Mouse (Mus musculus) kidney, embryonic 16.5 days (tissue): Measurements from ENCODE around the gene Gm11084. TPM values are rescaled to one million over a fixed set of nuclear protein-coding genes. Genes with fewer than 3 reads are reported as not detected.
A peak's percentile ranks its signal among the peaks of the same experiment; 100 is the strongest.
"Not testable (repeated sequence)": the region's sequence is repeated elsewhere in the genome, so short reads cannot be mapped to it uniquely, and the experiment has no call there.

Experiments used
- ATAC-seq: fragments of 200-750 bp; cut with Nextera tagmentation; 2 replicates; pipeline ENCODE4 v1.8.0; 2017; ENCODE audit warnings: moderate TSS enrichment; ENCODE audit not compliant: low FRiP score, low TSS enrichment
- H3K27ac ChIP-seq: fragments of 300-500 bp; sonication (generic); 2 replicates; pipeline ENCODE4 v1.5.1; 2014; ENCODE audit warnings: low read length
- H3K27me3 ChIP-seq: fragments of 300-500 bp; sonication (generic); 2 replicates; pipeline ENCODE4 v1.6.1; 2014; ENCODE audit warnings: low read length, control low read depth, mixed read lengths; ENCODE audit not compliant: insufficient read depth
- H3K36me3 ChIP-seq: fragments of 300-500 bp; sonication (generic); 2 replicates; pipeline ENCODE4 v1.6.1; 2014; ENCODE audit warnings: low read length, control low read depth, mixed read lengths; ENCODE audit not compliant: insufficient read depth
- H3K4me1 ChIP-seq: fragments of 300-500 bp; sonication (generic); 2 replicates; pipeline ENCODE4 v1.6.1; 2014; ENCODE audit warnings: low read length, control low read depth, mixed read lengths; ENCODE audit not compliant: insufficient read depth
- H3K4me2 ChIP-seq: fragments of 300-500 bp; sonication (generic); replicated peaks from 2 replicates; pipeline ENCODE4 v1.6.1; 2014; ENCODE audit warnings: low read depth, low read length
- H3K4me3 ChIP-seq: fragments of 300-500 bp; sonication (generic); 2 replicates; pipeline ENCODE4 v1.5.1; 2014; ENCODE audit warnings: mild to moderate bottlenecking, low read length
- H3K9ac ChIP-seq: fragments of 300-500 bp; sonication (generic); replicated peaks from 2 replicates; pipeline ENCODE4 v1.6.1; 2014; ENCODE audit warnings: low read length
- H3K9me3 ChIP-seq: fragments of 300-500 bp; sonication (generic); 2 replicates; pipeline ENCODE4 v1.6.1; 2016; ENCODE audit warnings: low read length, control low read depth
- WGBS: fragments of 180-500 bp; shearing (Covaris S2); extraction: QIAGEN DNeasy Blood & Tissue Kit; methylation state at CpG from one replicate; pipeline ENCODE4 v1.1.7; 2014; 5-methylcytosine and 5-hydroxymethylcytosine counted together
- polyA plus RNA-seq: library from polyadenylated mRNA; unstranded; fragments of >200 nt; fragmentation: Nextera tagmentation; extraction: Ambion mirVana; gene quantifications from 2 replicates; pipeline ENCODE4 v1.2.1, GENCODE M21; 2015

Gene Gm11084
- polyA plus RNA-seq, 1 experiment from 2014 or later: not detected

DNA sequence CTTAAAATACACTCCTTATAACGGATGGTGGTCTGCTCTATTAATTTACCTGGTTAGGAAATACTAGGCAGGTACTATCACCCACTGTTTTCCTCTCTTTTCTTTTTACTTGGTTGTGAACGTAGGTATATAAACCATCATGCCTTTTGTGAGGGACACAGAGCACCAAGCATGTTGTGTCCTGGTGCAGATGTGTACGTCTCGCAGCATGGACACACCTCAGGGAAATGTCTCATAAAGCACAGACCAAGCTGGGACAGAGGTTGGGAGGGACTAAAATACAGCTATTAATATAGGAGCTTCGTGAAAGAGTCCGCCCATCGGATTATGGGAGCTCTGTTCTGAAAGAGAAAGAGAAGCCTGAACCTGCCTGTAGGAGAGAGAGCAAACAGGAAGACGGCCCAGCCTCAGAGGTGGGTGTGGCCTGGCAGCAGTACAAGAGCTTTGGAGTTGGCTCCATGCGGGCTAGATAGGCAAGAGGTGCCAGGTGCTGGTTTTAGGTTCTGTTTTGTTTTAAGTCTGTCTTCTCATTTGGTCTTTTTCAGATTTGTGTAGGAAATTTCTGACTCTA is 10.4 kb upstream of the Gm11084 start:
- Histone ChIP-seq H3K9ac (no peak overlapping the region), H3K4me2 (no peak overlapping the region), H3K4me1 (peaks cover 9% of the 10 kb centered on the region), H3K27ac (no peak overlapping the region), H3K27me3 (no peaks in the 10 kb centered on the region), H3K9me3 (no peaks in the 10 kb centered on the region), H3K4me3 (no peak overlapping the region), H3K36me3 (no peaks in the 10 kb centered on the region)
- no peak for ATAC-seq
- 63% methylated on average over 9 of the region's 9 CpGs for WGBS

DNA sequence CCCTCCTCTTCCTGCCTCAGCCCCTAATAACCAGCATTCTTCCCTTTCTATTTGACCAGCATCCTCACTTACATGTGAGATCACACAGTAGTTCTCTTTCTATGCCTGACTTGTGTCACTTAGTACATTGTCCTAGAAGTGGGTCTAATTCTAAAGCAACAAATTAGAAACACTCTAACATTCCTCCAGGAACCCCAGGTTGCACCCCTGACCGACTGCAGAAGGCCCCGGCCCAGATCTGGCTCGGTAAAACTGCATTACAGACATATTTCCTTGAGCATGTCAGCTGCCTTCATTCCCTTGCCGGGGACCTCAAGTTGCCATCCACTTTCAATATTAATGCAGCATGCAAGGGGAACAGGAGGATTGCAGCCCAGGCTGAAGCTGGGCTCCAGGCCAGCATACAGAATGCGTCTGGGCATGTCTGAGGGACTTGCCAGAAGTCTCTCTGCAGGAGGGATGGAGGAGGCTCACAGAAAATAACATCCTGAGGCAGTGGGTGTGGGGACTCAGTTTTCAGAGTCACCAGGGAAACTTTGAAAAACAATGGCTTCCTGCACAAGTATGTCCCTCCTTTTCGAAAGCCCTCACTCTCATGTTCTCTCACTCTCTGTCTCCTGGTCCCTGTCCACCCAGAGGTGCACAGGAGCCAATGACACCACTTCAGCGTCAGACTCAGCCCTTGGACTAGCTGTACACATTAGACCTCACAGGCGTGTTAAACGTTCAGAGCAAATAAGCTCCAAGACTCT is 9.0 kb upstream of the Gm11084 start:
- peak; percentile 70; the same call in 1 of the 2 replicates for ATAC-seq
- 32% methylated on average over 9 of the region's 9 CpGs for WGBS

GRCm38 (mm10) chr2:72994165-72994564 is 7.6 kb upstream of the Gm11084 start:
- peaks cover 5% of the 10 kb centered on the region for H3K9me3 ChIP-seq
- H3K36me3 ChIP-seq: no peaks in the 10 kb centered on the region
- no peak overlapping the region for H3K9ac ChIP-seq
- H3K27ac ChIP-seq: no peak overlapping the region
- H3K4me1 ChIP-seq: peaks cover 9% of the 10 kb centered on the region
- H3K4me2 ChIP-seq: no peak overlapping the region
- ATAC-seq: no peak
- H3K27me3 ChIP-seq: no peaks in the 10 kb centered on the region
- H3K4me3 ChIP-seq: no peak overlapping the region
- WGBS: 85% methylated on average over 2 of the region's 2 CpGs

More for the DNA sequence above, 9.0 kb upstream of the Gm11084 start:
- Histone ChIP-seq H3K9ac (peak overlapping the region; percentile 22; the same call in 1 of the 2 replicates), H3K4me2 (no peak overlapping the region), H3K4me3 (no peak overlapping the region), H3K36me3 (no peaks in the 10 kb centered on the region), H3K27ac (peak overlapping the region; percentile 75), H3K27me3 (no peaks in the 10 kb centered on the region), H3K4me1 (peaks cover 9% of the 10 kb centered on the region), H3K9me3 (no peaks in the 10 kb centered on the region)

DNA sequence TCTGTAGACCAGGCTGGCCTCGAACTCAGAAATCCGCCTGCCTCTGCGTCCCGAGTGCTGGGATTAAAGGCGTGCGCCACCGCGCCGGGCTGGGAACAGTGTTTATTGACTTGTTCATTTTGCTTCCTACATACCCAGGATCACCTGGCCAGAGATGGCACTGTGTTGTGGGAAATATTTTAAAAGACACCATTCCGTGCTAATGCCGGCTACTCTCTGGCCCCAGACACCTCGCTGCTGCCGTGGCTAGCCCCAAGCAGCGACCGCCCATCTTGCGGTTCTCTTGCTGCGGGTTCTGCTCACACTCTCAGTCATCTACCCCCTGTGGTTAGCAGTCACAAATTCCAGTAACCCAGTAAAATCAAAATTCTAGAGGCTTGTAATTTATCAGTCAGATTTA is 6.0 kb upstream of the Gm11084 start:
- Histone ChIP-seq H3K27ac (no peak overlapping the region), H3K9ac (no peak overlapping the region), H3K4me1 (peaks cover 9% of the 10 kb centered on the region), H3K4me2 (no peak overlapping the region), H3K36me3 (no peaks in the 10 kb centered on the region), H3K9me3 (peaks cover 14% of the 10 kb centered on the region), H3K4me3 (no peak overlapping the region), H3K27me3 (no peaks in the 10 kb centered on the region)
- ATAC-seq: no peak
- 97% methylated on average over 15 of the region's 17 CpGs for WGBS

DNA sequence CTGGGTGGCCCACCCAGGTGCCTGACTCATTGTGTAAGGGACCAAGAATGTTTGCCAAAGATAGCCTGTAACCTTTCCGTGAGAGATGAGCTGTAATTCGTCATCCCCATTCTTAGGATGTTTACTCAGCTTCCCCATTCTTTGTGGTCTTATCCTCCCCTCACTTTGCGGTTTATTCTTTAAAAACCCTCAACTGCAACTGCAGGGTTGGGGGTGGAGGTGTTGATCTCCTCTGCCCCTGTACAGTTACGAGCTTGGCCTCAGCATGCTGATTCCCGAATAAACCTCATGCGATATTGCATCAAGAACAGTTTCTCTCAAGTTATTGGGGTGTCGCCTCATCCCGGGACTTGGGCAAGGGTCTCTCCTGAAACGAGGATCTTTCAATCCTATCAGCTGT is 2.4 kb upstream of the Gm11084 start:
- 93% methylated on average over 9 of the region's 9 CpGs for WGBS
- peaks cover 14% of the 10 kb centered on the region for H3K9me3 ChIP-seq

GRCm38 (mm10) chr2:72985516-72985915 is 1.0 kb downstream of the Gm11084 start:
- Histone ChIP-seq H3K27me3 (no peaks in the 10 kb centered on the region), H3K9ac (no peak overlapping the region), H3K4me2 (no peak overlapping the region), H3K4me3 (no peak overlapping the region), H3K27ac (no peak overlapping the region), H3K4me1 (peaks cover 4% of the 10 kb centered on the region; the same call in 1 of the 2 replicates), H3K36me3 (no peaks in the 10 kb centered on the region), H3K9me3 (peaks cover 14% of the 10 kb centered on the region)
- ATAC-seq: no peak
- 50% methylated on average over 1 of the region's 1 CpGs for WGBS

More for the DNA sequence above, 2.4 kb upstream of the Gm11084 start:
- H3K9ac ChIP-seq, H3K4me2 ChIP-seq, ATAC-seq, H3K4me3 ChIP-seq, H3K4me1 ChIP-seq, H3K36me3 ChIP-seq, H3K27ac ChIP-seq, H3K27me3 ChIP-seq: not testable (repeated sequence)

DNA sequence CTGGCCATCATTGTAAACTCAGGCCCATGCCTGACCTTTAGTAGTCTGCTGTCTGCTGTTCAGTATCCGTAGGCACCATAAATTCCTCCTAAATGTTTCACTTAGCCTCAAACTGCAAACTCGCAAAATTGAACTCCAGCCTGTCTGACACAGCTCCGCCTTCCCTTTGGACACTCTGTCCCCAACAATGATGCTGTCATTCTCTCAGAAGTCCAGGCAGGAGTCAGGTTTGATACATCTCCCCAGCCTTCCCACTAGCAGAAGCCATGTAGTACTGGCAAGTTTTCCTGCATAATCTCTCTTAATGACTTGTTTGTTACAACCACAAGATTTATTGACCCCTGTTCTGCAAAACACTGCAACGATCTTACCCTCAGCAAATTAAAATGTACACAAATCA is 1.7 kb downstream of the Gm11084 start:
- peaks cover 14% of the 10 kb centered on the region for H3K9me3 ChIP-seq
- no peak for ATAC-seq
- no peak overlapping the region for H3K4me3 ChIP-seq
- H3K4me1 ChIP-seq: peaks cover 4% of the 10 kb centered on the region; the same call in 1 of the 2 replicates
- H3K4me2 ChIP-seq: no peak overlapping the region
- H3K9ac ChIP-seq: no peak overlapping the region
- no peaks in the 10 kb centered on the region for H3K27me3 ChIP-seq
- 30% methylated on average over 4 of the region's 4 CpGs for WGBS
- no peaks in the 10 kb centered on the region for H3K36me3 ChIP-seq
- no peak overlapping the region for H3K27ac ChIP-seq

DNA sequence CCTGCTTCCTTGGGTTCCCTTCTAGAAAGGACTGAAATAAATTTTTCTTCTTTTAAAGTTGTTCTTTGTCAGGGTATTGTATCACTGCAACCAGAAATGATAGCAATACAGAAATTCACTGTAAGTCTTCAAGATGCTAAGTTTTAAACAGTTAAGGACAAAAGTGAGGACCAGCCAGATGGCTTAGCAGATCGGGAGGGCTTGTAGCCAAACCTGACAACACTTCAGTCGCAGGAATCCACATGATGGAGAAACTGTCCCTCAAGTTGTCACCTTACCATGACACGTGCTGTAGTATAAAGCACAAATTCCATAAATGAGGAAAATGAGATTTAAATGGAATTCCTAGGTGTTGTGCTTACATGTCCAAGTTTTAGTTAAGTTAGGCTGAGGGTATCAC is 3.3 kb downstream of the Gm11084 start:
- Histone ChIP-seq H3K4me2 (no peak overlapping the region), H3K4me3 (no peak overlapping the region), H3K27me3 (no peaks in the 10 kb centered on the region), H3K9me3 (0 out of 2 replicates have a peak, but pooled peaks cover 2% of the 10 kb centered on the region), H3K36me3 (no peaks in the 10 kb centered on the region), H3K9ac (no peak overlapping the region), H3K4me1 (peaks cover 4% of the 10 kb centered on the region; the same call in 1 of the 2 replicates), H3K27ac (no peak overlapping the region)
- ATAC-seq: no peak
- WGBS: 91% methylated on average over 3 of the region's 3 CpGs

DNA sequence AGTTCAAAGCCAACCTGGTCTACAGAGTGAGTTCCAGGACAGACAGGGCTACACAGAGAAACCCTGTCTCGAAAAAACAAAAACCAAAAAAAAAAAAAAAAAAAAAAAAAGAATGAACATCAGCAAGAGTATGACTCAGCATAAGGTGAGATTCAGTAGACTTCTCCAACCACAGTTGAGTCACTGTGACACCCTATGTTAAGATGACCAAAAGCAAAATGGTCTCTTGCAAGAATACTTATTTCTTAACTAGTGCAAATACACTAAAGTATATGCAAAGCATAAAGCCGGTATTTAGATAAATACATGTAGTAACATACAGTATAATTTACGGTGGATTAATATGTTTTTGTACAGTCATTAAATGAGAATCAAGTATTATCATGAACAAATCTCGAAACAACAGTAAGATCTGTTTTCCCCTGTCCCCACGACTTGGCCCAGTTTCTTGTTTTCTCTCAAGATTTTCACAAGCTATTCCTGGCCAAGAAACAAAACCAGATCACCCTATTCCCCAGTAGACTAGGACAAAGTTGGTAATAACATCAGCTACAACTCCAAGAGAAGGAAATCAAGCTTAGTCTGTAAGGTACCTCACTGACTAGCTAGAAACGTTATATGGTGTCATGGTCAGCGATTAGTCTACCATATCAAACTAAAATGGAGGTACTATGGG is 4.3 kb downstream of the Gm11084 start:
- no peaks in the 10 kb centered on the region for H3K27me3 ChIP-seq
- H3K9me3 ChIP-seq: no peaks in the 10 kb centered on the region
- no peaks in the 10 kb centered on the region for H3K36me3 ChIP-seq
- no peak overlapping the region for H3K4me3 ChIP-seq
- no peak overlapping the region for H3K4me2 ChIP-seq
- no peak overlapping the region for H3K27ac ChIP-seq
- no peak for ATAC-seq
- H3K4me1 ChIP-seq: peaks cover 6% of the 10 kb centered on the region; the same call in 1 of the 2 replicates
- H3K9ac ChIP-seq: no peak overlapping the region
- WGBS: 89% methylated on average over 7 of the region's 7 CpGs
